Mouse (Mus musculus) liver (tissue): ENCODE results near the gene Olfr196.
"Not testable (repeated sequence)": the region's sequence is repeated elsewhere in the genome, so short reads cannot be mapped to it uniquely, and the experiment has no call there.

Experiments used
- DNase-seq: peaks from one replicate; pipeline ENCODE4 v3.0.0-alpha.2; 2020; ENCODE audit warnings: mixed read lengths

Olfr196 gene

DNA sequence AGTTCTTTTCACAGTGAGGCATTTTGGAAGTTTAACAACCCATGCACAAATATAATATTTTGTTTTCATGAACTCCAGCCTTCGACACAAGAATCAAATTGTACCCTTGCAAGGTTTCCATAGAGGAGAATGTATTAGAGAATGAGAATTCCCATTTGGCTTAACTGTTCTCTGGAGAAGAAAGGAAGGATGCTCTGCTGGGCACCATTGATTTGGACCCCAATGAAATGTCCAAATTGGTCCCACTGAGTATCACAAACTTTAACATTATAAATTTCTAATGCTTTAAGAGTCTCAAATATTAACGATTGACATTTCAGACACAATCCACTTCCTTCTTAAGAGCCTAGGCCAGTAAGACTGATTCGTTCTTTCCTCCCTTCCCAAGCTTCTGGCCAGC lies at the start of gene Olfr196:
Olfr196 (minus strand) TSS at position 101 of the 400 bp plus-strand sequence.
- no peak for DNase-seq

DNA sequence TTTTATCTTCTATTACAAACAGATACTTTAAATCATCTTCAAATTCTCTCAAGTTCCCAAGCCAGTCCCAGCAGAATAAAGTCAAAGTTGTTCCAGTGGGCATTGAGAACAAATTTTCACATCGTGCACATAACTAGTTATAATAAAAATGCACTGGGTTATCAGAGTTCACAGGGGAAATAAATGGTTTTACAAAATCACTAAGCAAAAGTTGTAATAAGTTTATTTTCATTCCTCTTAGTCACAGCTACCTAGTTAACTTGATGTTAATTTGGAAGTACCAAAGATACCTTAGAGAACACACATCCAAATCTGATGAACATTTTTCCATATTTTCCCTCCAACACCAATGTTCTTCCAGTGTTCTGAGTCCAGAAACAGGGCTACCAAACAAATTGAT lies 49.4 kb upstream of the Olfr196 start, which contains the start of gene Olfr199:
Olfr199 (minus strand) TSS at position 101 of the 400 bp plus-strand sequence.
- not testable (repeated sequence) for DNase-seq

DNA sequence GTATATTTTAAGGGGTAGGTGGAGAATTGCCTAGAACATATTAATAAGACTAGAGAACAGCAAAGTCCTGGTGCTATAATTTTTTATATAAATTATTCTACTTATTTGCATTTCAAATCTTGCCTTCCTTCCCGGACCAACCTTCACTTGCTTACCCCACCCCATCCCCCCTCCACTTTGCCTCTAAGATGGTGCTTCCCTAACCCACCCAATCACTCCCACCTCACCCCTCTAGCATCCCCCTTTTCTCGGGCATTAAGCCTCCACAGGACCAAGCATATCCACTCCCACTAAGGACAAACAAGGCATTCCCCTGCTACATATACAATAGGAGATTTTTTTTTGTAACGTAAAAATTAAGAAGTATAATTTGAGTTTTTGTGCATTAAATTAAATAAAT lies 47.6 kb upstream of the Olfr196 start:
- DNase-seq, result not testable (repeated sequence)

DNA sequence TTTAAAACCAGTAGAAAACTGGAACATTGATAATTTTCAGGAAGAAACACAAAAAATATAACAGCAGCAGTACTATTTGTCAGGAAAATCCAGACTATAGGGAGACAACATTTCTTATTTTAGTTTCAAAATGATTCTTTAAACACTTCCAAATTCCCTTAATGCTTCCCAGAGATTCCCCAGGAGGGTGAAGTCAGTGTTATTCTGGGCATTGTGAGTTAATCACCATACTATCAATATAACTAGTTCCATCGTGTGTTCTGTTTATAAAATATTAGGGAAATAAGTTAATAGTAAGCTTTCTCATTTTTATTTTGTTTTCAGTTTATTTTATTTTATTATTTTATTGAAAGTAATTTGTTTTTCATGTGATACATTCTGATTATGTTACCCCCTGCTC lies 33.2 kb upstream of the Olfr196 start, which contains the start of gene Olfr198:
Olfr198 (minus strand) TSS at position 101 of the 400 bp plus-strand sequence.
- DNase-seq, result not testable (repeated sequence)

DNA sequence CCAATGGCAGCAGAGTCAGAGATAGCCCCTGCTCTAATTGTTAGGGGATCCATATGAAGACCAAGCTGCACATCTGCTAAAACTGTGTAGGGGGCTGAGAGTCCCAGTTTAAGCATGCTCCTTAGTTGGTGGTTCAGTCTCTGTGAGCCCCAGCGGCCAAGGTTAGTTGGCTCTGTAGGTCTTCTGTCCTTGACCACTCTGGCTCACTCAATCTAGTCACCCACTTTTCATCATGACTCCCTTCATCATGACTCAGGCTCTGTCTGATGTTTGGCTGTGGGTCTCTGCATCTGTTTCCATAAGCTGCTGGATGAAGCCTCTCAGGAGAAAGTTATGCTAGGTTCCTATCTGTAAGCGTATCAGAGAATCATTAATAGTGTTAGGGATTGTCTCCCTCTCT lies 18.3 kb downstream of the Olfr196 start:
- no peak for DNase-seq

DNA sequence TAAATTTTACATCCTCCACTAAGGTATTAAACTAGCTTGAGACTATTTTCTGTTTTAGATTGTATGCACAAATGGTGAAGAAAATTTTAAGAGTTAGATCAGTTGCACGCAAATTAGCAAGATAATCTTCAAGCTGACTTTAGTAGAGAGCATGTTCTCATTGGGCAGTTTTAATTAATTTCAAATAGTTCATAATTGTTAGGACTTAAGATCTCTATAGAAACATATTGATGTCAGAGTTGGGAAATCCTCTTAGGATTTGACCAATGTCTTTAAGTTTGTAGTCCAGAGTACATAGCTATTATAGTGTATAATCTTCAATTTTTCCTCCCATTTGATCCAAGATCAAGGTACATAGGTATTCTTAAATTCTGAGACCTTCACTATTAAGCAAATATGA lies 23.5 kb downstream of the Olfr196 start, which contains the start of gene Olfr195:
Olfr195 (plus strand) TSS at position 301 of the 400 bp plus-strand sequence.
- DNase-seq, result no peak

DNA sequence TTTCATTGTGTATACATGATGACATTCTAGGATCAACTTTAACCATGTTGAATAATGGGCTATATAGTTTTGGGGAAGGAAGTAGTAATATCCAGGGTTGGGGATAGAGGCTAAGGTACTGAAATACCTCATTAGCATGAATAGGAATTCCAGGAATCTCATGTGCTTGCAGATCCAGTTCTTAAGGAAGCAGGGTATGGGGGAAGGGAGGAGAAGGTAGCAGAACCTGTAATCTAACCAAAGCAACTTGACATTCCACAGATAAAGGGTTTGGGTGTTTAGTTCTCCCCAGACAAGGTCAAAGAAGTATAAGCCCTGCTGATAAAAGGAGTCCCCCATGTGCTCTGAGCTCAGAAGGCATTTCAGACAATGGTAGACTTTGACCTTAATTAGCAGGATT lies 29.1 kb downstream of the Olfr196 start:
- no peak for DNase-seq

DNA sequence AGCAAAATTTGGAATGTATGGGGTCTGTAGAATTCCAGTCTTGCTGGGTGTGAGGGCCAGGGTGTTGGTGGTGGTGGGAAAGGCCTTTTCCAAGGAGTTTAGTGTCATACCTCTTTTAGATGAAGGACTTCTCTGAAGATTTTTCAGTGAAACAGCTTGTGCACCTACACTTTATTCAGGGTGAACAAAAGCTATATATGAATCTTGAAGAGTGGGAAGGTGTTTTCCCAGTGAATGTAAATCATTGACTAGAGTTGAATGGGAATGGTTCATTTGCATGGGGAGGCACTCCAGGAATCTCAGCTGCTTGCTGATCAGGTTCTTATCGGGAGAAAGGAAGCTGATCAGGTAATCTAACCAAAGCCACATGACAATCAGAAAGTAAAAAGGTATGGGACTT lies 39.5 kb downstream of the Olfr196 start:
- DNase-seq, result no peak

DNA sequence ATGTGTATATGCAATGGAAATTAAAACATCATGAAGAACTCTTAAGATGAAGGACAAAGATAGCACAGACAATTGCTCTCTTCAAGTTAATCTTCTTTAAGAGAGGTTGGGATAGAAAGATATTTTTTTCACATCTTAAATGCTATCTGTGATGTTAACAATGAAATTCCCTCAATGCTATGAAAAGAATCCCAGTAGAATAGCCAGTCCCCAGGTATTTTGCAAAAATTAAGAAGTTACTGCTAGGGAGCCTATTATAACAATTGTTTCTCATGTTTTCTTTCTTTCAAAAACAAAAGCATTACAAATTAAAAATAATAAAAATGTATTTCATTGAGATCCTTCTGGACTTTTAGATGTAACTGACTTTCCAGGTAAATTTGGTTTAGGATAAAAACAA lies 49.3 kb downstream of the Olfr196 start, which contains the start of gene Olfr194:
Olfr194 (minus strand) TSS at position 101 of the 400 bp plus-strand sequence.
- no peak for DNase-seq
